Mouse (Mus musculus) liver, embryonic 11.5 days (tissue): Measurements from ENCODE around the gene Tlx2. TPM values are rescaled to one million over a fixed set of nuclear protein-coding genes. Genes with fewer than 3 reads are reported as not detected.
A peak's percentile ranks its signal among the peaks of the same experiment; 100 is the strongest.

Experiments
- ATAC-seq: fragments of 200-750 bp; cut with Nextera tagmentation; replicated peaks from 2 replicates; pipeline ENCODE4 v1.8.0; 2017; ENCODE audit warnings: moderate number of reproducible peaks, mild to moderate bottlenecking, moderate TSS enrichment, moderate library complexity; ENCODE audit not compliant: low FRiP score
- DNase-seq: peaks from one replicate; pipeline ENCODE4 v3.0.0-alpha.2; 2017; ENCODE audit warnings: low spot score
- H3K27ac ChIP-seq: fragments of 300-500 bp; sonication (generic); 2 replicates; pipeline ENCODE4 v1.5.1; 2014; ENCODE audit warnings: mild to moderate bottlenecking, low read depth, low read length, control low read depth
- H3K27me3 ChIP-seq: fragments of 300-500 bp; sonication (generic); replicated peaks from 2 replicates; pipeline ENCODE4 v1.6.1; 2014; ENCODE audit warnings: low read length, mixed read lengths; ENCODE audit not compliant: control insufficient read depth, insufficient read depth
- H3K36me3 ChIP-seq: fragments of 300-500 bp; sonication (generic); 2 replicates; pipeline ENCODE4 v1.6.1; 2014; ENCODE audit warnings: mild to moderate bottlenecking, low read length, moderate library complexity, mixed read lengths; ENCODE audit not compliant: control insufficient read depth, insufficient read depth
- H3K4me1 ChIP-seq: fragments of 300-500 bp; sonication (generic); replicated peaks from 2 replicates; pipeline ENCODE4 v1.6.1; 2014; ENCODE audit warnings: low read length, mixed read lengths; ENCODE audit not compliant: control insufficient read depth, insufficient read depth
- H3K4me2 ChIP-seq: fragments of 300-500 bp; sonication (generic); 2 replicates; pipeline ENCODE4 v1.6.1; 2014; ENCODE audit warnings: mild to moderate bottlenecking, control low read depth, moderate library complexity
- H3K4me3 ChIP-seq: fragments of 300-500 bp; sonication (generic); 2 replicates; pipeline ENCODE4 v1.5.1; 2014; ENCODE audit warnings: low read depth, low read length, control low read depth
- H3K9ac ChIP-seq: fragments of 300-500 bp; sonication (generic); 2 replicates; pipeline ENCODE4 v1.6.1; 2014; ENCODE audit warnings: low read depth, low read length, control low read depth
- H3K9me3 ChIP-seq: fragments of 300-500 bp; sonication (generic); 2 replicates; pipeline ENCODE4 v1.6.1; 2016; ENCODE audit warnings: low read length, inconsistent platforms, mixed read lengths; ENCODE audit not compliant: control insufficient read depth
- WGBS: fragments of 180-500 bp; shearing (Covaris S2); extraction: QIAGEN DNeasy Blood & Tissue Kit; methylation state at CpG from one replicate; pipeline ENCODE4 v1.1.7; 2014; 5-methylcytosine and 5-hydroxymethylcytosine counted together
- polyA plus RNA-seq: library from polyadenylated mRNA; unstranded; fragments of >200 nt; fragmentation: Nextera tagmentation; extraction: Ambion mirVana; gene quantifications from 2 replicates; pipeline ENCODE4 v1.2.1, GENCODE M21; 2014

Gene Tlx2
- polyA plus RNA-seq, 1 experiment from 2014 or later, result 0.30 TPM

GRCm38 (mm10) chr6:83034463-83035055, 35.5 kb downstream of the Tlx2 start:
- ATAC-seq (no peak), DNase-seq (no peak)
- Histone ChIP-seq H3K4me1 (peaks cover 20% of the 10 kb centered on the region), H3K27me3 (peaks cover 24% of the 10 kb centered on the region), H3K9ac (peak overlapping the region; percentile 87; the same call in 1 of the 2 replicates), H3K4me2 (peak overlapping the region; percentile 92), H3K9me3 (no peaks in the 10 kb centered on the region), H3K27ac (no peak overlapping the region), H3K4me3 (peak overlapping the region; percentile 88), H3K36me3 (no peaks in the 10 kb centered on the region)
- WGBS, result 44% methylated on average over 5 of the region's 5 CpGs

- H3K27me3 ChIP-seq, result peaks cover 24% of the 10 kb centered on the region
- DNase-seq, result peak; percentile 86
Measured at GRCm38 (mm10) chr6:83033249-83034185, 36.6 kb downstream of the Tlx2 start, which contains the start of the genes Dok1 and Loxl3. Gene Dok1, minus strand, starts transcription at chr6:83033471. Gene Loxl3, plus strand, starts transcription at chr6:83034173.

DNA sequence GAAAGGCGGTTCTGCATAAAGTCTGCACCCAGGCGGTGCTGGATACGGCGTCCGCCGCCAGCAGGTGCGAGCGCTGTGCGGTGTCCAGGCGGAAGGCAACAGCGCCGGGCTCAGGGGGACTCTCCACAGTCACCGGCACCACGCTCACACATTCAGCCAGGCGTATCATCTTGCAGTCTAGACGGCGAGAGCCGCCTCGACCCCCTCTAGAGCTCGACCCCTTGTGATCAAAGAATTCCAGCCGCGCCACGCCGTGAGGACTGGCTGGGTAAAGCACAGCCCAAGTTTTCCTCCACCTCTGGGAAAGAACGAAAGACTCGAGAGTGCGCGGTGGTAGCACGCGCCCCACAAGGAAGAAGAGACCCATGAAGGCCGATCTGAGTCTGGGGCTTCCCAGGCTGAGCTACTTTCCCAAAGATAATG, 37.3 kb downstream of the Tlx2 start:
- Histone ChIP-seq H3K27me3 (peaks cover 29% of the 10 kb centered on the region), H3K4me1 (peaks cover 15% of the 10 kb centered on the region)
- under 1% methylated on average over 31 of the region's 31 CpGs for WGBS

More at GRCm38 (mm10) chr6:83033249-83034185, 36.6 kb downstream of the Tlx2 start, which contains the start of the genes Dok1 and Loxl3:
- H3K4me3 ChIP-seq, result peak within 1 kb of the TSS; percentile 88
- peak within 1 kb of the TSS; percentile 92 for H3K4me2 ChIP-seq
- H3K27ac ChIP-seq, result peak within 1 kb of the TSS; percentile 74
- H3K36me3 ChIP-seq, result no peaks in the 10 kb centered on the region
- 1% methylated on average over 51 of the region's 51 CpGs for WGBS
- H3K4me1 ChIP-seq, result peaks cover 15% of the 10 kb centered on the region
- H3K9me3 ChIP-seq, result no peaks in the 10 kb centered on the region
- ATAC-seq, result peak; percentile 90
- peak within 1 kb of the TSS; percentile 87 for H3K9ac ChIP-seq

GRCm38 (mm10) chr6:83031921-83032590, 38.0 kb downstream of the Tlx2 start:
- Histone ChIP-seq H3K9me3 (no peaks in the 10 kb centered on the region), H3K27ac (no peak overlapping the region; the same call in 1 of the 2 replicates), H3K9ac (peak overlapping the region; percentile 87), H3K4me1 (peaks cover 18% of the 10 kb centered on the region), H3K4me2 (peak overlapping the region; percentile 92), H3K27me3 (peaks cover 29% of the 10 kb centered on the region), H3K4me3 (peak overlapping the region; percentile 88), H3K36me3 (no peaks in the 10 kb centered on the region)
- ATAC-seq (no peak), DNase-seq (no peak)
- 47% methylated on average over 18 of the region's 18 CpGs for WGBS

More for the DNA sequence above, 37.3 kb downstream of the Tlx2 start:
- Histone ChIP-seq H3K9me3 (no peaks in the 10 kb centered on the region), H3K4me2 (peak overlapping the region; percentile 92), H3K4me3 (peak overlapping the region; percentile 88), H3K9ac (peak overlapping the region; percentile 87), H3K27ac (peak overlapping the region; percentile 74), H3K36me3 (no peaks in the 10 kb centered on the region)
- ATAC-seq (peak; percentile 64), DNase-seq (peak; percentile 61)

DNA sequence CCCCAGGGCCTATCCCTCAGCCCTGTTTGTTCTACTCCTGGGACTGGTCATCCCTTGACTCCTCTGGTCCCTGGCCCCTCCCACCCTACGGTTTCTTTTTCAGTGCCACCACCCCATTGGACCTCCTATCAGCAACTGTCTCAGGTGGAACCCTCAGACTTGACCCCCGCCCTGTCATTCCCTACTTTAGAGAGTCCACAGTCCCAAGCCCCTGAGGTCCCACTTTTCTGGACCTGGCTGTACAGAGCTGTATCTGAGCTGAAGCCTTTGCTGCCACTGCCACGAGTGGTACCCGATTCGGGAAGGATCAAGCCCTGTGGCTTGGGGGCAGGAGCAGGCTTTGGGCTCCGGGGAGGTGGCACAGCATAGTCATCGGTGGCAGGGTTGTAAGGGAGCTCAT, 39.0 kb downstream of the Tlx2 start:
- Histone ChIP-seq H3K9ac (no peak overlapping the region), H3K9me3 (no peaks in the 10 kb centered on the region), H3K36me3 (no peaks in the 10 kb centered on the region), H3K4me2 (no peak overlapping the region), H3K4me3 (no peak overlapping the region), H3K4me1 (peaks cover 18% of the 10 kb centered on the region), H3K27me3 (peaks cover 29% of the 10 kb centered on the region), H3K27ac (no peak overlapping the region)
- DNase-seq, result no peak
- ATAC-seq, result no peak
- 78% methylated on average over 7 of the region's 7 CpGs for WGBS

DNA sequence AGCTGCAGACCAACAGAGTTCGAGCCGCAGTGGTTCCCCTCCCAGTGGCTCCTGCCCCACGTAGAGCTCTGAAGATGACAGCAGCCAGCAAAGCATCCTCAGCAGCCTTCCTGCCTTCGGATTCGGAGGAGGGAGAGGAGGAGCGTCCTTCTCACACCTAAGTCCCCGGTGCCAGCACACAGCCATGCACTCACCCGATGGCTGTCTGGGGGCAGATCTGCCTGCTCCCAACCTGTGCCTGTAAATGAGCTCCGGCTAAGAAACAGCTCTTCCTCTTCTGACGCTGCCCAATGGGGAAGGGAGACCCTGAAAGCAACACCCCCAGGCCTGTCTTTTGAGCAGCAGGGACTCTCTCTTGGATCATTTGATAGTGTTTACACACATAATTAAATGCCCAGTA, 40.3 kb downstream of the Tlx2 start:
- WGBS, result 45% methylated on average over 10 of the region's 10 CpGs
- H3K4me2 ChIP-seq, result no peak overlapping the region
- DNase-seq (no peak), ATAC-seq (no peak)
- no peak overlapping the region for H3K4me3 ChIP-seq
- H3K9ac ChIP-seq, result no peak overlapping the region
- H3K4me1 ChIP-seq, result peaks cover 18% of the 10 kb centered on the region
- peaks cover 23% of the 10 kb centered on the region for H3K27me3 ChIP-seq
- H3K27ac ChIP-seq, result no peak overlapping the region
- no peaks in the 10 kb centered on the region for H3K36me3 ChIP-seq
- H3K9me3 ChIP-seq, result no peaks in the 10 kb centered on the region

DNA sequence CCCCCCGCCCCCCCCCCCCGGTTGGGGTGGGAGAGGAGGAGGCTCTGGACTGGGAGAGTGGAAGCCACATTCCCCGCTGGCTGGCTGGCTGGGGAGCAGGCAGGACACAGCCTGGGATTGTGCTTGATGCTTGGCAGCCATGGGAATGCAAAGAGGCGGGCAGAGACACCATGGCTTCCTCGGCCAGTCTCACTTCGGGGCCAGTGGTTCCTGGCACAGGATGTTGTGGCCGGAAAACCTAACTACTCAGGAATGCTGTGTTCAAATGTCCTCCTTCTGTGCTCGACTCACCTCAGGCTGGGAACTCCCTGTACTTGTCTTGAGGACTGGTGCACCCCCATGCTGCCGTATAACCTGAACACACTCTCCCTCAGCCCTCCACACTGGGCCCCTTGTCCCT, 42.4 kb downstream of the Tlx2 start:
- WGBS, result 38% methylated on average over 7 of the region's 9 CpGs
- DNase-seq, result no peak

DNA sequence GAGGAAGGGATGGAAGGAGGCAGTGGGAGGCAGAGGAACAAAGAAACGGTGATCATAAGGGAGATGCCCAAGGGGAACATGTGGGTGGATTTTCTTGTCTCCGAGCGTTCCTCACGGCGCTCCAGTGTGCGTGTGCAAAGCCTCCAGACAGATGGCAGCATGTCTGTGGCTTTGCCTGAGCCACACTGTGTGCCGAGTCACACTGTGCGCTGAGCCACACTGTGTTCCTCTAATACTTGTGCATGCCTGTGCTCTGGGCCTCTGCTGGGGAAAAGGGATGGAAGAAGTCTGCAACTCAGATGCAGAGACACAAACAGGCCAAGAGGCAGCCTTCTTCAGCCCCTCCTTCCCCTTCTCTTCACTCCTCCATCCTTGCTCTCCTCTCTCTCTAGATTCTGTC, 42.8 kb downstream of the Tlx2 start:
- H3K4me3 ChIP-seq, result no peak overlapping the region
- DNase-seq (no peak), ATAC-seq (no peak)
- peaks cover 23% of the 10 kb centered on the region for H3K27me3 ChIP-seq
- no peaks in the 10 kb centered on the region for H3K9me3 ChIP-seq
- H3K27ac ChIP-seq, result no peak overlapping the region
- no peak overlapping the region for H3K4me2 ChIP-seq
- H3K36me3 ChIP-seq, result no peaks in the 10 kb centered on the region
- 70% methylated on average over 8 of the region's 8 CpGs for WGBS
- no peak overlapping the region for H3K9ac ChIP-seq
- peaks cover 23% of the 10 kb centered on the region for H3K4me1 ChIP-seq

More for the DNA sequence above, 42.4 kb downstream of the Tlx2 start:
- peaks cover 23% of the 10 kb centered on the region for H3K27me3 ChIP-seq
- H3K4me1 ChIP-seq, result peaks cover 23% of the 10 kb centered on the region
- no peak for ATAC-seq
- H3K9ac ChIP-seq, result no peak overlapping the region
- H3K4me3 ChIP-seq, result no peak overlapping the region
- no peaks in the 10 kb centered on the region for H3K36me3 ChIP-seq
- H3K27ac ChIP-seq, result no peak overlapping the region
- no peaks in the 10 kb centered on the region for H3K9me3 ChIP-seq
- H3K4me2 ChIP-seq, result no peak overlapping the region
